Mouse (Mus musculus) midbrain, embryonic 12.5 days (tissue): ENCODE measurements around the gene Ccdc171. TPM values are rescaled to one million over a fixed set of nuclear protein-coding genes. Genes with fewer than 3 reads are reported as not detected.
"Not testable (repeated sequence)": the region's sequence is repeated elsewhere in the genome, so short reads cannot be mapped to it uniquely, and the experiment has no call there.

Experiments used
- ATAC-seq: fragments of 200-750 bp; cut with Nextera tagmentation; 2 replicates; pipeline ENCODE4 v1.8.0; 2017; ENCODE audit warnings: low read depth, moderate TSS enrichment, moderate library complexity; ENCODE audit not compliant: low FRiP score
- H3K27ac ChIP-seq: fragments of 300-500 bp; sonication (generic); replicated peaks from 2 replicates; pipeline ENCODE4 v1.5.1; 2016; ENCODE audit warnings: mild to moderate bottlenecking
- H3K27me3 ChIP-seq: fragments of 300-500 bp; sonication (generic); 2 replicates; pipeline ENCODE4 v1.6.1; 2016; ENCODE audit warnings: mild to moderate bottlenecking
- H3K36me3 ChIP-seq: fragments of 300-500 bp; sonication (generic); 2 replicates; pipeline ENCODE4 v1.6.1; 2016
- H3K4me1 ChIP-seq: fragments of 300-500 bp; sonication (generic); 2 replicates; pipeline ENCODE4 v1.6.1; 2016
- H3K4me2 ChIP-seq: fragments of 300-500 bp; sonication (generic); replicated peaks from 2 replicates; pipeline ENCODE4 v1.6.1; 2016; ENCODE audit warnings: mild to moderate bottlenecking, moderate library complexity
- H3K4me3 ChIP-seq: fragments of 300-500 bp; sonication (generic); 2 replicates; pipeline ENCODE4 v1.5.1; 2016; ENCODE audit warnings: mild to moderate bottlenecking
- H3K9ac ChIP-seq: fragments of 300-500 bp; sonication (generic); replicated peaks from 2 replicates; pipeline ENCODE4 v1.6.1; 2016; ENCODE audit warnings: mild to moderate bottlenecking, moderate library complexity
- H3K9me3 ChIP-seq: fragments of 300-500 bp; sonication (generic); 2 replicates; pipeline ENCODE4 v1.6.1; 2016; ENCODE audit warnings: mild to moderate bottlenecking
- WGBS: fragments of 180-500 bp; shearing (Covaris S2); methylation state at CpG from one replicate; pipeline ENCODE4 v1.1.7; 2016; 5-methylcytosine and 5-hydroxymethylcytosine counted together
- polyA plus RNA-seq: library from polyadenylated mRNA; unstranded; fragments of >200 nt; fragmentation: Nextera tagmentation; extraction: Ambion mirVana; gene quantifications from 2 replicates; pipeline ENCODE4 v1.2.1, GENCODE M21; 2016

The Ccdc171 gene
- polyA plus RNA-seq, 1 experiment from 2014 or later = 6.3 TPM

GRCm38 (mm10) chr4:83580157-83580556 is 54.8 kb downstream of the Ccdc171 start:
- ATAC-seq = no peak
- WGBS = 28% methylated on average over 1 of the region's 1 CpGs
- H3K9me3 ChIP-seq = no peaks in the 10 kb centered on the region
- no peak overlapping the region for H3K9ac ChIP-seq
- no peaks in the 10 kb centered on the region for H3K4me1 ChIP-seq
- H3K4me2 ChIP-seq = no peak overlapping the region
- no peaks in the 10 kb centered on the region for H3K36me3 ChIP-seq
- H3K4me3 ChIP-seq = no peak overlapping the region
- no peak overlapping the region for H3K27ac ChIP-seq
- H3K27me3 ChIP-seq = no peaks in the 10 kb centered on the region

DNA sequence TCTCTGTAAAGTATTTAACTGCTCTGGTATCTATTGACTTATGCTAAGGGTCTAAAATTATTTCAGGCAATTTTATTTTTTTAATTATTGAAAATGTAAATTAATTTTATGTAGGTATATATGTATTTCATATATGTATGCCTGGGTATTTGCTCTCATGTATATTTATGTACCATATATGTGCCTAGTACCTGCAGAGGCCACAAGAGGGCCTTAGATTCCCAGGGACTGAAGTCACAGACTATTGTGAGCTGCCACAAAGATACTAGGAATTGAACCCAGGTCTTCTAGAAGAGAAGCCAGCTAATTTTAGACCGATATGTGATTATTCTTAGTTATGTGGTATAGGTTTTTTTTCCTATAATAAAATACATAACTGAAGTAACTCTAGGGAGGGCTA is 62.2 kb downstream of the Ccdc171 start:
- no peaks in the 10 kb centered on the region for H3K9me3 ChIP-seq
- H3K27me3 ChIP-seq = no peaks in the 10 kb centered on the region
- H3K4me2 ChIP-seq = no peak overlapping the region
- no peak for ATAC-seq
- WGBS = 90% methylated on average over 1 of the region's 1 CpGs
- no peak overlapping the region for H3K4me3 ChIP-seq
- no peak overlapping the region for H3K9ac ChIP-seq
- H3K4me1 ChIP-seq = no peaks in the 10 kb centered on the region
- H3K27ac ChIP-seq = no peak overlapping the region
- H3K36me3 ChIP-seq = no peaks in the 10 kb centered on the region

- Histone ChIP-seq H3K9me3 (no peaks in the 10 kb centered on the region), H3K27me3 (no peaks in the 10 kb centered on the region), H3K36me3 (no peaks in the 10 kb centered on the region), H3K4me3 (no peak overlapping the region), H3K9ac (no peak overlapping the region), H3K27ac (no peak overlapping the region), H3K4me1 (no peaks in the 10 kb centered on the region), H3K4me2 (no peak overlapping the region)
- 25% methylated on average over 2 of the region's 2 CpGs for WGBS
- ATAC-seq = no peak
These were observed 71.1 kb downstream of the Ccdc171 start for GRCm38 (mm10) chr4:83596486-83596885.

- Histone ChIP-seq H3K4me2 (no peak overlapping the region), H3K9ac (no peak overlapping the region), H3K9me3 (no peaks in the 10 kb centered on the region), H3K27me3 (no peaks in the 10 kb centered on the region), H3K36me3 (no peaks in the 10 kb centered on the region), H3K27ac (no peak overlapping the region), H3K4me3 (no peak overlapping the region), H3K4me1 (no peaks in the 10 kb centered on the region)
- 78% methylated on average over 3 of the region's 3 CpGs for WGBS
- no peak for ATAC-seq
These were observed 85.8 kb downstream of the Ccdc171 start for GRCm38 (mm10) chr4:83611111-83611510.

DNA sequence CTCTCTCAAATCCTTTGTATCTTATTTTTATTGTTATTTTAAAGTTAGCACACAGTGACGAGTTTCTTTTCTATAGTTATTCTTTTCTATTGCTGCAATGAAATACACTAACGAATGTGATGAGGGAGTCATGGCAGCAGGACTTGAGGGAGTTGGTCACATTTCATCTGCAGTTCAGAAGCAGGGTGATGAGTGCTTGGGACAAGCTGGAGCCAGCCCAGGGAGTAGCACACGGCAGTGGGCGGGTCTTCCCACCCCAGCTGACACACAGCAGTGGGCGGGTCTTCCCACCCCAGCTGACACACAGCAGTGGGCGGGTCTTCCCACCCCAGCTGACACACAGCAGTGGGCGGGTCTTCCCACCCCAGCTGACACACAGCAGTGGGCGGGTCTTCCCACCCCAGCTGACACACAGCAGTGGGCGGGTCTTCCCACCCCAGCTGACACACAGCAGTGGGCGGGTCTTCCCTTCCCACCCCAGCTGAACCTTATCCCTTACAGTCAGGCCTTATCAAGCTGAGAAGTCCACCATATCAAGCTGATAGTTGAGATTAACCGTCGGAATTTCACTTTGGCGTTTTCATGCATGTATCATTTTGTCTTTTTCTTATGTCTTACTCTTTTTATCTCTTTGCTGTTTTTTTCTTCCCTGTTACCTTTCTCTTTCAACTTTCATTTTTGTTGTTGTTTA is 97.8 kb downstream of the Ccdc171 start:
- H3K4me1 ChIP-seq, H3K27me3 ChIP-seq, H3K4me2 ChIP-seq, H3K9ac ChIP-seq, ATAC-seq, H3K9me3 ChIP-seq, H3K4me3 ChIP-seq, H3K36me3 ChIP-seq, H3K27ac ChIP-seq: not testable (repeated sequence)
- WGBS = 26% methylated on average over 10 of the region's 13 CpGs

- H3K4me2 ChIP-seq = no peak overlapping the region
- H3K27ac ChIP-seq = no peak overlapping the region
- no peak overlapping the region for H3K4me3 ChIP-seq
- H3K27me3 ChIP-seq = no peaks in the 10 kb centered on the region
- no peaks in the 10 kb centered on the region for H3K9me3 ChIP-seq
- H3K9ac ChIP-seq = no peak overlapping the region
- no peaks in the 10 kb centered on the region for H3K36me3 ChIP-seq
- no peaks in the 10 kb centered on the region for H3K4me1 ChIP-seq
- ATAC-seq = no peak
- WGBS = 86% methylated on average over 4 of the region's 4 CpGs
These were observed 98.4 kb downstream of the Ccdc171 start for GRCm38 (mm10) chr4:83623732-83624131.

DNA sequence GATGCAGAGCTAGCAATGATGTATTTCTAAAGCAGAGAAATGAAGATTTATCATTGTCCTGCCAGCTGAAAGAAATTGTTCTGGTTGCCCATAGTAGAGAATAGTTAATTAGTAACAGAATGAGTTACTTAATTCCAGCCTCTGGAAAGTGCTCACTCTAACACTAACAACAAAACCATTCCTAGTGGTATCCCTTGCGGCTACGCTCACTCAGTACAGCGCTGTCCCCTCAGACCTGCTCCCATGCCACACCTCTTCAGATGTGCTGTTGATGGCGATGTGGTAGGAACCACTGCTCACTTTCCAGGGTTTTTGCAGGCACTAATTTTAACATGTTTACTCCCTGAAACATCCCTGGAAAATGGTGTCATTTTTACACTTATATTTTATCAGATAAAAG is 126.1 kb downstream of the Ccdc171 start:
- peaks cover 8% of the 10 kb centered on the region for H3K4me1 ChIP-seq
- ATAC-seq = no peak
- H3K36me3 ChIP-seq = no peaks in the 10 kb centered on the region
- H3K4me3 ChIP-seq = no peak overlapping the region
- no peak overlapping the region for H3K27ac ChIP-seq
- H3K4me2 ChIP-seq = no peak overlapping the region
- WGBS = 96% methylated on average over 4 of the region's 4 CpGs
- no peaks in the 10 kb centered on the region for H3K9me3 ChIP-seq
- no peak overlapping the region for H3K9ac ChIP-seq
- H3K27me3 ChIP-seq = no peaks in the 10 kb centered on the region

DNA sequence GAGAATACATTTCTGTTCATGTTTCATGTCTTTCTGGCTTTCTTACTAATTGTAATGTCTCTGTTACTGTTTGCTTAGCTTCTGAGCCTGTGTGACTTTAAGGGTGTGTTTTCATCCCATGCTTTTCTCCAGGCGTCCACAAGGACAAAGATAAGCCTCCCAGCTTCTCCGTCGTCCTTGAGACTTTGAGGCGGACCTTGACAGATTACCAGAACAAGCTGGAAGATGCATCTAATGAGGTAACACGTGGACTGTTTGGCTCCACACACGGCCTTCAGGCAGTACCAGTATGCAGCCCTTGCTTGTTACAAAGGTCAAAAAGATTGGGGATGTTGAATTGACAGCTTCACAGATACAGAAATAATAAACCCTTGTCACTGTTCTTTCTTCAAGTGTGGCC is 130.1 kb downstream of the Ccdc171 start:
- H3K36me3 ChIP-seq = no peaks in the 10 kb centered on the region
- no peaks in the 10 kb centered on the region for H3K27me3 ChIP-seq
- H3K27ac ChIP-seq = no peak overlapping the region
- no peaks in the 10 kb centered on the region for H3K9me3 ChIP-seq
- H3K4me1 ChIP-seq = peaks cover 14% of the 10 kb centered on the region
- H3K4me3 ChIP-seq = no peak overlapping the region
- no peak overlapping the region for H3K9ac ChIP-seq
- ATAC-seq = no peak
- no peak overlapping the region for H3K4me2 ChIP-seq
- 13% methylated on average over 6 of the region's 6 CpGs for WGBS

GRCm38 (mm10) chr4:83656571-83656970 is 131.2 kb downstream of the Ccdc171 start:
- 9% methylated on average over 10 of the region's 10 CpGs for WGBS
- H3K9me3 ChIP-seq = no peaks in the 10 kb centered on the region
- ATAC-seq = peak; percentile 91
- H3K4me3 ChIP-seq = peak overlapping the region; percentile 1; the same call in 1 of the 2 replicates
- peak overlapping the region; percentile 45 for H3K4me2 ChIP-seq
- no peaks in the 10 kb centered on the region for H3K27me3 ChIP-seq
- no peak overlapping the region for H3K9ac ChIP-seq
- H3K27ac ChIP-seq = peak overlapping the region; percentile 39
- H3K4me1 ChIP-seq = peaks cover 14% of the 10 kb centered on the region
- H3K36me3 ChIP-seq = no peaks in the 10 kb centered on the region

GRCm38 (mm10) chr4:83657021-83657420 is 131.7 kb downstream of the Ccdc171 start:
- Histone ChIP-seq H3K4me3 (0 out of 2 replicates have a peak overlapping the region, but pooled peaks have one; percentile 1), H3K36me3 (no peaks in the 10 kb centered on the region), H3K9me3 (no peaks in the 10 kb centered on the region), H3K4me1 (peaks cover 14% of the 10 kb centered on the region), H3K27me3 (no peaks in the 10 kb centered on the region), H3K9ac (no peak overlapping the region), H3K27ac (peak overlapping the region; percentile 39), H3K4me2 (peak overlapping the region; percentile 45)
- ATAC-seq = no peak
- WGBS = 42% methylated on average over 6 of the region's 6 CpGs

- H3K27ac ChIP-seq = no peak overlapping the region
- 81% methylated on average over 10 of the region's 10 CpGs for WGBS
- H3K4me1 ChIP-seq = peaks cover 14% of the 10 kb centered on the region
- no peaks in the 10 kb centered on the region for H3K27me3 ChIP-seq
- no peak for ATAC-seq
- no peaks in the 10 kb centered on the region for H3K9me3 ChIP-seq
- H3K36me3 ChIP-seq = no peaks in the 10 kb centered on the region
- no peak overlapping the region for H3K9ac ChIP-seq
- no peak overlapping the region for H3K4me3 ChIP-seq
- no peak overlapping the region for H3K4me2 ChIP-seq
These were observed 133.1 kb downstream of the Ccdc171 start for GRCm38 (mm10) chr4:83658415-83658814.

GRCm38 (mm10) chr4:83659411-83659810 is 134.1 kb downstream of the Ccdc171 start:
- Histone ChIP-seq H3K27me3 (no peaks in the 10 kb centered on the region), H3K4me3 (no peak overlapping the region), H3K4me2 (no peak overlapping the region), H3K27ac (no peak overlapping the region), H3K9me3 (no peaks in the 10 kb centered on the region), H3K9ac (no peak overlapping the region), H3K36me3 (no peaks in the 10 kb centered on the region), H3K4me1 (peaks cover 14% of the 10 kb centered on the region)
- 78% methylated on average over 11 of the region's 11 CpGs for WGBS
- no peak for ATAC-seq
